Mouse (Mus musculus) stomach, embryonic 16.5 days (tissue): ENCODE data around the gene Ran. TPM values are rescaled to one million over a fixed set of nuclear protein-coding genes. Genes with fewer than 3 reads are reported as not detected.
"Not testable (repeated sequence)": the region's sequence is repeated elsewhere in the genome, so short reads cannot be mapped to it uniquely, and the experiment has no call there.

ENCODE experiments used
- ATAC-seq: fragments of 200-750 bp; cut with Nextera tagmentation; 2 replicates; pipeline ENCODE4 v1.8.0; 2017; ENCODE audit warnings: moderate number of reproducible peaks, moderate TSS enrichment; ENCODE audit not compliant: insufficient read depth, low FRiP score
- H3K27ac ChIP-seq: fragments of 300-500 bp; sonication (generic); 2 replicates; pipeline ENCODE4 v1.5.1; 2014; ENCODE audit warnings: low read length
- H3K27me3 ChIP-seq: fragments of 300-500 bp; sonication (generic); 2 replicates; pipeline ENCODE4 v1.6.1; 2014; ENCODE audit warnings: low read length, control low read depth, mixed read lengths; ENCODE audit not compliant: control insufficient read depth, insufficient read depth
- H3K36me3 ChIP-seq: fragments of 300-500 bp; sonication (generic); 2 replicates; pipeline ENCODE4 v1.6.1; 2014; ENCODE audit warnings: low read length; ENCODE audit not compliant: control insufficient read depth, insufficient read depth
- H3K4me1 ChIP-seq: fragments of 300-500 bp; sonication (generic); 2 replicates; pipeline ENCODE4 v1.6.1; 2014; ENCODE audit warnings: low read length, control low read depth, mixed read lengths; ENCODE audit not compliant: control insufficient read depth, insufficient read depth
- H3K4me2 ChIP-seq: fragments of 300-500 bp; sonication (generic); 2 replicates; pipeline ENCODE4 v1.6.1; 2014; ENCODE audit warnings: low read depth, low read length, mixed read lengths
- H3K4me3 ChIP-seq: fragments of 300-500 bp; sonication (generic); replicated peaks from 2 replicates; pipeline ENCODE4 v1.5.1; 2014; ENCODE audit warnings: mild to moderate bottlenecking, low read length
- H3K9ac ChIP-seq: fragments of 300-500 bp; sonication (generic); 2 replicates; pipeline ENCODE4 v1.6.1; 2014; ENCODE audit warnings: low read length
- H3K9me3 ChIP-seq: fragments of 300-500 bp; sonication (generic); replicated peaks from 2 replicates; pipeline ENCODE4 v1.6.1; 2016; ENCODE audit warnings: low read length, control low read depth; ENCODE audit not compliant: control insufficient read depth
- WGBS: fragments of 180-500 bp; shearing (Covaris S2); extraction: QIAGEN DNeasy Blood & Tissue Kit; methylation state at CpG from one replicate; pipeline ENCODE4 v1.1.7; 2014; 5-methylcytosine and 5-hydroxymethylcytosine counted together
- polyA plus RNA-seq: library from polyadenylated mRNA; unstranded; fragments of >200 nt; fragmentation: Nextera tagmentation; extraction: Ambion mirVana; gene quantifications from 2 replicates; pipeline ENCODE4 v1.2.1, GENCODE M21; 2015

Gene Ran
- 421 and 484 TPM in 2 replicates for polyA plus RNA-seq

DNA sequence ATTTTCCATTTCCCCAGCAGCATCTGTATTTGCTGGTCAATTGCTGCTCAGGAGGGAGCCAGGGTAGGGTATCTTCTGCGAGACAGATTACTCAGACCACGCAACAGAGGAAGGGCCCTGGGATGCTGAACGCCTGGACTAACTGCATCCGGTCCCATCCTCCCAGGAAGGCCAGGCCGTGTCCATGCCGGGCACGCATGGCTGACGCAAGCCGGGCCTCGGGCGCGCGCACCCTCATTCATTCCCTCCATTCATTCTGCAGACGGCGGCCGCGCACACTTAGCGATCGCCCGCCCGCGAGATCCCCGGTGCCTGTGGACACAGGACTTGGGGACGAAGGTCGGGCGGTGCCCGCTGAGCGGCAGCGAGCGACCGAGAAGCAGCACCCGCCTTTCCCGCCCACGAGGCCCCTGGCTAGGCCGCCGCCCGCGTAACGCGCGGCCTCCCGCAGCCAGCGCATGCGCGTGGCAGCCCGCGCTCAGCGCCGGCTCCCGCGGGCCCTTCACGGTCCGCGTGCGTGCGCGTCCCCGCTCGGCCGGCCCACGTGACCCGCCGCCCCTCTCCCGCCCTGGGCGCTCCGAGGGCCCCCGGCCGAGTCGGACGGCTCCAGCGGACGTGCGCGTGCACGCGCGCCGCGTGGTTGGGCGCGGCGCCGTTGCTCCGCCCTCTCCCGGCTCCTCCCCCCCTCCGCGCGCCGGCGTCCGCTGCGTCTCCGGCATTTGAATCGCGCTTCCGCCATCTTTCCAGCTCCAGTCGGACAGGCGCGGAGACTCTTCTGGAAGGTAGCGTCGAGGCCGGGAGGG lies at the start of gene Ran:
Gene Ran, plus strand, starts transcription at position 573 of the 803 bp plus-strand sequence.
- WGBS, result under 1% methylated on average over 94 of the region's 102 CpGs

DNA sequence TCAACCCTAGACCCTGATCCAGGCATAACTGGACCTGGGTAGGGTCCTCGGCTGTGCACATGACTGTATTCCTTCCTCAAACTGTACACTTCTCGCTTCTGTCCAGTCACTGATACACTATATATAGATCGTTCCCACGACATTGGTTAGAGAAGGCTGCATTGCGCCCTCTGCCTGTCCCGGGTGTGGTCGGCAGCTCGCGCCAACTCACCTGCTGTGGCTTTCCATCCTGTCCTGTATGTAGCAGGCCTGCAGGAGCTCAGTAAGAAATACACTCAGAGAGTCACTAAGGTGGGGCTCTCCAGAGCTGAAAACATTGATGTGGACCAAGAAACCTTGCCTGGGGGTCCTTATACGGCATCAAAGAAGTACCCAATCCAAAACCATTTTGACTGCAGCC lies 49.0 kb upstream of the Ran start:
- Histone ChIP-seq H3K4me2 (peak overlapping the region; percentile 24; the same call in 1 of the 2 replicates), H3K4me3 (no peak overlapping the region), H3K27ac (no peak overlapping the region), H3K9ac (no peak overlapping the region), H3K27me3 (no peaks in the 10 kb centered on the region), H3K36me3 (no peaks in the 10 kb centered on the region), H3K4me1 (no peaks in the 10 kb centered on the region), H3K9me3 (no peaks in the 10 kb centered on the region)
- WGBS, result 68% methylated on average over 10 of the region's 10 CpGs
- no peak for ATAC-seq

More for the DNA sequence above, at the start of gene Ran:
- Histone ChIP-seq H3K9ac (peak within 1 kb of the TSS; percentile 98), H3K36me3 (no peaks in the 10 kb centered on the region; the same call in 1 of the 2 replicates), H3K4me2 (peak within 1 kb of the TSS; percentile 87), H3K4me3 (peak within 1 kb of the TSS; percentile 93), H3K9me3 (no peaks in the 10 kb centered on the region), H3K27me3 (no peaks in the 10 kb centered on the region), H3K27ac (peak within 1 kb of the TSS; percentile 98), H3K4me1 (peaks cover 9% of the 10 kb centered on the region; the same call in 1 of the 2 replicates)
- peak; percentile 94 for ATAC-seq

DNA sequence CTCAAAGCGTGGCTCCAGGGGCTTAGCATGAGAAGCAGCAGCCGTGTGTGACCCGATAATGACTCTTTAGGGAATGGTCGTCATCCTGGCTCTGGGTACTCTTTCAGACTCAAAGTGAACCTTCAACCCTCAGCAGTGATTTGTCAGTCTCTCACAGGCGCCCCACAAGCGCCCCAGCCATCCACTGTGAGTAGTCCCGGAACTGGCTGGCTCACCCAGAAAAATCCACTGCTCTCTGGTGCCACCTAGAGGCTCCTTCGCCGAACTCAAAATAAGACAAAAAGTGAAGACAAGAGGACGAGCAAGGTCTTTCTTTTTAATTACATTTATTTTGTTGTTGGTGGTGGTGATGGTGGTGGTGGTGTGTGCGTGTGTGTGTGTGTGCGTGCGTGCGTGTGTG lies 48.6 kb upstream of the Ran start:
- Histone ChIP-seq H3K27me3 (no peaks in the 10 kb centered on the region), H3K4me3 (no peak overlapping the region), H3K9me3 (no peaks in the 10 kb centered on the region), H3K4me2 (peak overlapping the region; percentile 24; the same call in 1 of the 2 replicates), H3K4me1 (no peaks in the 10 kb centered on the region), H3K27ac (no peak overlapping the region), H3K9ac (no peak overlapping the region), H3K36me3 (no peaks in the 10 kb centered on the region)
- ATAC-seq, result no peak
- 19% methylated on average over 14 of the region's 14 CpGs for whole genome bisulfite sequencing

DNA sequence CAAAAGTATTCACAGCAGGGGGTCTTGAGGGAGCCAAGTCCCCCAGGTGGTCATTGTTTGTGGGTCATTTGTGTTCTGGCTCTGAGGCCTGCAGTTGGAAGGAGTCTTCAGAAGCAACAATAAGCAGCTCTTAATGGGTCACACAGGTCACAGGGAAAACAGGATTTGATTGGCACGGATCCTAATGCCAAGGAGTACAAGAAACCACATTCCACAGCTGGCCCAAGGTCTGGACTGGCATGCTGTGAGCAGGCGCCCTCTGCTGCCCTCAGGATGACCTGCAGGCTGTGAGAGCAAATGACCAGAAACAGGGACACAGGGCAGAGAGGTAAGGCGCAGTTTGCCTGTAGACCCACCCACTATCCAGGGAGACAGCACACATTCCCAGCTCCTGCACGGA lies 43.6 kb upstream of the Ran start:
- Histone ChIP-seq H3K9ac (no peak overlapping the region), H3K4me2 (no peak overlapping the region), H3K4me3 (no peak overlapping the region), H3K4me1 (no peaks in the 10 kb centered on the region), H3K27ac (no peak overlapping the region), H3K27me3 (no peaks in the 10 kb centered on the region), H3K36me3 (no peaks in the 10 kb centered on the region), H3K9me3 (no peaks in the 10 kb centered on the region)
- no peak for ATAC-seq
- WGBS, result 31% methylated on average over 4 of the region's 4 CpGs

DNA sequence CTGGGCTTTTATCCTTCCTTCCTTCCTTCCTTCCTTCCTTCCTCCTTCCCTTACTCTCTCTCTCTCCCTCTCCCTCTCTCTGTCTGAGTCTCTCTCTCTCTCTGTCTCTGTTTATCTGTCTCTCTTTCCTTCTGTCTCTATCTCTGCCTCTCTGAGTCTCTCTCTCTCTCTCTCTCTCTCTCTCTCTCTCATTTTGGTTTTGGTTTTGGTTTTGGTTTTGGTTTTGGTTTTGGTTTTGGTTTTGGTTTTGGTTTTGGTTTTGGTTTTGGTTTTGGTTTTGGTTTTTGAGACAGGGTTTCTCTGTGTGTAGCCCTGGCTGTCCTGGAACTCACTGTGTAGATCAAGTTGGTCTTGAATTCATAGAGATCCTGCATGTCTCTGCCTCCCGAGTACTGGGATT lies 42.4 kb upstream of the Ran start:
- H3K4me3 ChIP-seq, H3K4me2 ChIP-seq, H3K9me3 ChIP-seq, H3K4me1 ChIP-seq, H3K27ac ChIP-seq, H3K9ac ChIP-seq, H3K36me3 ChIP-seq, H3K27me3 ChIP-seq, ATAC-seq: not testable (repeated sequence)
- 60% methylated on average over 1 of the region's 1 CpGs for WGBS

DNA sequence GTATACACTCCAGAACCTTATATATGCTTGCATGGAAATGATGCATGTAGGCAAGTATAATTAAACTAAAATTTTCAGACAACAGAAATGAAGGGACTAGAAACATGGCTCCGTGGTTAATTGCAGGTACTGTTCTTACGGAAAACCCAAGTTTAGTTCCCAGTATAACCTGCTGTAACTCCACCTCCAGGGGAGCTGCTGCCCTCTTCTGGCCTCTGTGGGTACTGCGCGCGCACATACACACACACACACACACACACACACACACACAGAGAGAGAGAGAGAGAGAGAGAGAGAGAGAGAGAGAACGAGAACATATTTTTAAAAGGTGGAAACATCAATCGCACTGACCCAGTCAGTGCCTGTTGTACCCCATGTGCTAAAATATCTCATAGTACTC lies 40.9 kb upstream of the Ran start:
- H3K4me3 ChIP-seq, result no peak overlapping the region
- 99% methylated on average over 7 of the region's 7 CpGs for WGBS
- no peak overlapping the region for H3K9ac ChIP-seq
- no peaks in the 10 kb centered on the region for H3K9me3 ChIP-seq
- H3K36me3 ChIP-seq, result no peaks in the 10 kb centered on the region
- H3K4me1 ChIP-seq, result no peaks in the 10 kb centered on the region
- ATAC-seq, result no peak
- no peak overlapping the region for H3K4me2 ChIP-seq
- H3K27me3 ChIP-seq, result no peaks in the 10 kb centered on the region
- H3K27ac ChIP-seq, result no peak overlapping the region

DNA sequence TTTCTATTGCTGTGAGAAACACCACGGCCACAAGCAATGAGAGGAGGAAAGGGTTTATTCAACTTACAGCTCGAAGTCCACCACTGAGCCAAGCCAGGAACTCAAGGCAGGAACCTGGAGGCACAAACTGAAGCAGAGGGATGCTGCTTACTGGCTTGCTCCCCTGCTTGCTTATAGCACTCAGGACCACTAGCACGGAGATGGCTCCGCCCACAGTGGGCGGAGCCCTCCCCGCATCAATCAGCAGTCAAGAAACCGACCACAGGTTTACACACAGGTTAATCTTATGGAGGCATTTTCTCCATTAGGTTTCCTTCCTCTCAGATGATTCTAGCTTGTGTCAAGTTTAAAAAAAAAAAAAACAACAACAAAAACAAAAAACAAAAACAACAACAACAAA lies 39.0 kb upstream of the Ran start:
- peaks cover 11% of the 10 kb centered on the region; the same call in 1 of the 2 replicates for H3K36me3 ChIP-seq

DNA sequence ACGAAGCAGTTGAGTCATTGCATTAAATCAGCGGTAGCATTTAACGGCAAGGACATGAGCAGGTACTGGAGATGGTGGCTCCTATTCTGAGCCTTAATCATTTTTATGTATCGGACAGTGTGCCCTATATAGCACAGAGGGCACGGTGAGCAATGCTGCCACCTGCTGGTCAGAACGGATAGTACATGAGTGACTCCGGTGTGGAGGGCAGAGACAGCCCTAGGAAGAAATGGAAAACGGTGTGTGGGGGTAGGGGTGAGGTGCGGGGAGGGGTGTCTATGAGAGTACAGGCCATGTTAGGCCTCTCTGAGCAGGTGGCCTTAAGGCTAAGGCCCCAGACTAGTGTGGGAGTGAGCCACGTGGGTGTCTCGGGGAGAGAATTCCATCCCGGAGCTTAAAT lies 38.3 kb upstream of the Ran start:
- WGBS, result 23% methylated on average over 12 of the region's 12 CpGs
- no peaks in the 10 kb centered on the region for H3K9me3 ChIP-seq
- no peaks in the 10 kb centered on the region for H3K4me1 ChIP-seq
- no peak overlapping the region for H3K4me3 ChIP-seq
- H3K4me2 ChIP-seq, result no peak overlapping the region
- H3K36me3 ChIP-seq, result peaks cover 14% of the 10 kb centered on the region; the same call in 1 of the 2 replicates
- peak; percentile 37; the same call in 1 of the 2 replicates for ATAC-seq
- no peaks in the 10 kb centered on the region for H3K27me3 ChIP-seq
- no peak overlapping the region for H3K27ac ChIP-seq
- H3K9ac ChIP-seq, result no peak overlapping the region

More for the DNA sequence above, 39.0 kb upstream of the Ran start:
- Histone ChIP-seq H3K27ac (no peak overlapping the region), H3K4me3 (no peak overlapping the region), H3K4me1 (no peaks in the 10 kb centered on the region), H3K27me3 (no peaks in the 10 kb centered on the region), H3K4me2 (no peak overlapping the region), H3K9ac (no peak overlapping the region), H3K9me3 (no peaks in the 10 kb centered on the region)
- 64% methylated on average over 7 of the region's 7 CpGs for WGBS
- no peak for ATAC-seq

DNA sequence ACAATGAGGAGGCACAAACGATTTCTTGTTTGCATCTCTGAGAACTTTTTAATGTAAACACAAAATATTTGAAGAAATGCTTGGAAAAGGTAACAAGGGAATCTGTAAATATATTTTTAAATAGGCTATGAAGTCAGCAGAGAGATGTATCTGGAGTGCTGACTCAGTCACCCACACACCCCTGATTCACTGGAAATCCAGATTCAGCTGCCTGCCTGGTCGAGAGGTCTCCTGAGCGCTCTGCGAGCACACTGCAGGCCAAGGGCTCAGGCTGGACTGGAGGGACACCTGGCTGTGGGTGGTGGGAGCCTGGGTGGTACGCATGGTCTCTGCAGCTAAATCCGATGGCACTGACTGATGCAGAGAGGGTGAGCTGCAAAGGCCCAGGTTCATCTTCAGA lies 35.3 kb upstream of the Ran start:
- Histone ChIP-seq H3K27me3 (no peaks in the 10 kb centered on the region), H3K4me3 (no peak overlapping the region), H3K4me2 (no peak overlapping the region), H3K27ac (no peak overlapping the region), H3K36me3 (peaks cover 14% of the 10 kb centered on the region; the same call in 1 of the 2 replicates), H3K4me1 (no peaks in the 10 kb centered on the region), H3K9me3 (no peaks in the 10 kb centered on the region), H3K9ac (no peak overlapping the region)
- ATAC-seq, result no peak
- WGBS, result 86% methylated on average over 6 of the region's 6 CpGs
